Mouse (Mus musculus) stomach, embryonic 16.5 days (tissue): ENCODE data around the gene Cdh1. TPM values are rescaled to one million over a fixed set of nuclear protein-coding genes. Genes with fewer than 3 reads are reported as not detected.

Source experiments
- ATAC-seq: fragments of 200-750 bp; cut with Nextera tagmentation; 2 replicates; pipeline ENCODE4 v1.8.0; 2017; ENCODE audit warnings: moderate number of reproducible peaks, moderate TSS enrichment; ENCODE audit not compliant: insufficient read depth, low FRiP score
- H3K27ac ChIP-seq: fragments of 300-500 bp; sonication (generic); 2 replicates; pipeline ENCODE4 v1.5.1; 2014; ENCODE audit warnings: low read length
- H3K27me3 ChIP-seq: fragments of 300-500 bp; sonication (generic); 2 replicates; pipeline ENCODE4 v1.6.1; 2014; ENCODE audit warnings: low read length, control low read depth, mixed read lengths; ENCODE audit not compliant: control insufficient read depth, insufficient read depth
- H3K36me3 ChIP-seq: fragments of 300-500 bp; sonication (generic); 2 replicates; pipeline ENCODE4 v1.6.1; 2014; ENCODE audit warnings: low read length; ENCODE audit not compliant: control insufficient read depth, insufficient read depth
- H3K4me1 ChIP-seq: fragments of 300-500 bp; sonication (generic); 2 replicates; pipeline ENCODE4 v1.6.1; 2014; ENCODE audit warnings: low read length, control low read depth, mixed read lengths; ENCODE audit not compliant: control insufficient read depth, insufficient read depth
- H3K4me2 ChIP-seq: fragments of 300-500 bp; sonication (generic); 2 replicates; pipeline ENCODE4 v1.6.1; 2014; ENCODE audit warnings: low read depth, low read length, mixed read lengths
- H3K4me3 ChIP-seq: fragments of 300-500 bp; sonication (generic); replicated peaks from 2 replicates; pipeline ENCODE4 v1.5.1; 2014; ENCODE audit warnings: mild to moderate bottlenecking, low read length
- H3K9ac ChIP-seq: fragments of 300-500 bp; sonication (generic); 2 replicates; pipeline ENCODE4 v1.6.1; 2014; ENCODE audit warnings: low read length
- H3K9me3 ChIP-seq: fragments of 300-500 bp; sonication (generic); replicated peaks from 2 replicates; pipeline ENCODE4 v1.6.1; 2016; ENCODE audit warnings: low read length, control low read depth; ENCODE audit not compliant: control insufficient read depth
- WGBS: fragments of 180-500 bp; shearing (Covaris S2); extraction: QIAGEN DNeasy Blood & Tissue Kit; methylation state at CpG from one replicate; pipeline ENCODE4 v1.1.7; 2014; 5-methylcytosine and 5-hydroxymethylcytosine counted together
- polyA plus RNA-seq: library from polyadenylated mRNA; unstranded; fragments of >200 nt; fragmentation: Nextera tagmentation; extraction: Ambion mirVana; gene quantifications from 2 replicates; pipeline ENCODE4 v1.2.1, GENCODE M21; 2015

Gene Cdh1
- polyA plus RNA-seq, 1 experiment from 2014 or later: 215 TPM

- Histone ChIP-seq H3K4me3 (no peak overlapping the region), H3K9ac (no peak overlapping the region), H3K4me2 (no peak overlapping the region), H3K36me3 (no peaks in the 10 kb centered on the region), H3K27ac (no peak overlapping the region), H3K9me3 (no peaks in the 10 kb centered on the region), H3K4me1 (peaks cover 5% of the 10 kb centered on the region; the same call in 1 of the 2 replicates), H3K27me3 (no peaks in the 10 kb centered on the region)
- WGBS: 3% methylated on average over 4 of the region's 4 CpGs
- no peak for ATAC-seq
Observed at GRCm38 (mm10) chr8:106687479-106687878, 84.3 kb downstream of the Cdh1 start.

DNA sequence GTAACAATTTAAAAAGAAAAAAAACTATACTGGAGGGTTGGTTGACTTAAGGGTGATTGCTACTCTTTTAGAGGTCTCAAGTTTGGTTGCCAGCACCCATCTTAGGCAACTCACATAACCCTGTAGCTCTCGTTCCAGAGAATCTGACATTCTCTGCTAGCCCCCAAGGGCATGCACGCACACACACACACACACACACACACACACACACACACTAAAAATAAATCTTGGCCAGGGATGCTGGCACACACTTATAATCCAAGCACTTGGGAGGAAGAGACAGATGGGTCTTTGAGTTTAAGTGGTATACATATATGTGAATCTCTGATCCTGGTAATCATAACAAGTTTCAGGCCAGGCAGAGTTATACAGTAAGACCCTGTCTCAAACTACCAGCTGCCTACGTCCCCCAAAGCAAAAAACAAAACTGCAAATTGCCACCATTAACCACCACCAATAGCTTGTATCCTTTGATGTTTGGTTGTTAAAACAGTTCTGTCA, 94.6 kb downstream of the Cdh1 start:
- Histone ChIP-seq H3K27ac (no peak overlapping the region), H3K4me2 (no peak overlapping the region), H3K4me1 (no peaks in the 10 kb centered on the region), H3K4me3 (no peak overlapping the region), H3K9me3 (no peaks in the 10 kb centered on the region), H3K9ac (no peak overlapping the region), H3K27me3 (no peaks in the 10 kb centered on the region), H3K36me3 (0 out of 2 replicates have a peak, but pooled peaks cover 3% of the 10 kb centered on the region)
- ATAC-seq: no peak
- WGBS: 78% methylated on average over 3 of the region's 3 CpGs

GRCm38 (mm10) chr8:106699588-106699987, 96.4 kb downstream of the Cdh1 start:
- Histone ChIP-seq H3K4me3 (no peak overlapping the region), H3K9me3 (no peaks in the 10 kb centered on the region), H3K27ac (no peak overlapping the region), H3K4me2 (no peak overlapping the region), H3K36me3 (0 out of 2 replicates have a peak, but pooled peaks cover 3% of the 10 kb centered on the region), H3K9ac (no peak overlapping the region), H3K4me1 (peaks cover 6% of the 10 kb centered on the region; the same call in 1 of the 2 replicates), H3K27me3 (no peaks in the 10 kb centered on the region)
- ATAC-seq: no peak
- 75% methylated on average over 5 of the region's 5 CpGs for WGBS

DNA sequence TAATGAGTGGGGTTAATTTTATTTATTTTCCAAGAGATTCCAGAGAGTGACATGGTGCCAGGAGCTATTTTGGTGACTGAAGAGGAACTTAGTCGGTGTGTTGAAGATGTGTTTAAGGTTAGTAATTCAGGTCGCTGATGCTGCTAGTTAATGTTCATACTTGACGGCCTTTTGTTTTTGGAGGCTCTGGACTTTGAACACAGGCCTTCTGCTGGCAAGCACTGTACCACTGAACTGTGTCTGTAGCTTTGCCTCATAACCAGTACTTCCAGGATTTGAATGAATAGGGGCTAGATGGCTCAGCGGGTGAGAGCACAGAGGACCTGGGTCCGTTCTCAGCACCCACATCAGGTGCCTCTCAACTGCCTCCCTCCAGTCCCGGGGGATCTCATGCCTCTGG, 97.0 kb downstream of the Cdh1 start:
- H3K27ac ChIP-seq: no peak overlapping the region
- no peaks in the 10 kb centered on the region for H3K9me3 ChIP-seq
- H3K36me3 ChIP-seq: 0 out of 2 replicates have a peak, but pooled peaks cover 3% of the 10 kb centered on the region
- no peaks in the 10 kb centered on the region for H3K27me3 ChIP-seq
- H3K4me2 ChIP-seq: no peak overlapping the region
- no peak overlapping the region for H3K9ac ChIP-seq
- WGBS: 96% methylated on average over 6 of the region's 6 CpGs
- no peak for ATAC-seq
- H3K4me1 ChIP-seq: peaks cover 7% of the 10 kb centered on the region; the same call in 1 of the 2 replicates
- H3K4me3 ChIP-seq: no peak overlapping the region

DNA sequence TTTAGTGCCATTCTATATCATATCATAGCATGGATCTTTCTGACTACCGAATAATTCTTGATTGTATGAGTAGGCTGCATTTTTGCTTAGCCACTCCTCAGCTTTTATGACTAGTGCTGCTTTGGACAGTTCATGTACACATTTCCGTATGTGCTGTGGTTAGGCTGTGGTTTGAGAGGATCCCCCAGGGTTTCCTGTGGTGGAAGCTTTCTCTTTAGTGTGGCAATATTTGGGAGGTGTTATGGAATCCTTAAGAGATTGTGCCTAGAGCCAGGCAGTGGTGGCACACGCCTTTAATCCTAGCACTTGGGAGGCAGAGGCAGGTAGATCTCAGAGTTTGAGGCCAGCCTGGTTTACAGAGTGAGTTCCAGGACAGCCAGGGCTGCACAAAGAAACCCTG, 98.2 kb downstream of the Cdh1 start:
- Histone ChIP-seq H3K27ac (no peak overlapping the region), H3K27me3 (no peaks in the 10 kb centered on the region), H3K36me3 (no peaks in the 10 kb centered on the region), H3K4me2 (no peak overlapping the region), H3K9ac (no peak overlapping the region), H3K9me3 (no peaks in the 10 kb centered on the region), H3K4me3 (no peak overlapping the region), H3K4me1 (peaks cover 7% of the 10 kb centered on the region; the same call in 1 of the 2 replicates)
- no peak for ATAC-seq
- 83% methylated on average over 3 of the region's 3 CpGs for WGBS

DNA sequence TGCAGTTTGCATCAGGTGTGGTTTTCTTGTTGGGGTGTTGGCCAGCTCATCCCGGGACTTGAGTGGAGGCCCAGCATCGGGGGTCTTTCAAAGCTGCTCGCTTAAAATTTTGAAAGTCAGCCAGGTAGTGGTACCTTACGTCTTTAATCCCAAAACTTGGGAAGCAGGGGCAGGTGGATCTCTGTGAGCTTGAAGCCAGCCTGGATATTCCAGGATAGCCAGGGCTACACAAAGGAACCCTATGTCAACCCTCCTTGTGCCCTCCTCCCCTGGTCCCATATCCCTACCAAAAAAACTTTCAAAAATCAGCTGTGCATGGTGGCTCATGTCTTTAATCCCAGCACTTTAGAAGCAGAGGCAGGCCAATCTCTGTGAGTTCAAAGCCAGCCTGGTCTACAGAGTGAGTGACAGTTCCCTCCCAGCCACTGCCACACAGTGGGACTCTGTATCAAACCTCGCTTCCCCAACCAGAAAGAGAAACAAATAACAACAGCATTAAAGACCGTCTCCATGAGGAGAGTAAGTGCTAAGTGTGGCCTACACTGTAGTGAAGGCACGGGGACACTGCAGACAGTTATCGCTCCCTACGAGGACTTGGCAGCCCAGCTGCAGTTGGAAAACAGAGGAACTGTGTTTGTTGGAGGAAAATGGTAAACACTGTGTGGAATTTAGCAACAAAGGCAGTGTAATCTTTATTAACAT, 101.2 kb downstream of the Cdh1 start:
- no peaks in the 10 kb centered on the region for H3K27me3 ChIP-seq
- H3K4me3 ChIP-seq: no peak overlapping the region
- ATAC-seq: peak; percentile 62
- no peaks in the 10 kb centered on the region for H3K36me3 ChIP-seq
- H3K9me3 ChIP-seq: no peaks in the 10 kb centered on the region
- no peak overlapping the region for H3K9ac ChIP-seq
- peaks cover 7% of the 10 kb centered on the region; the same call in 1 of the 2 replicates for H3K4me1 ChIP-seq
- peak overlapping the region; percentile 87 for H3K27ac ChIP-seq
- 67% methylated on average over 9 of the region's 9 CpGs for WGBS
- H3K4me2 ChIP-seq: peak overlapping the region; percentile 5; the same call in 1 of the 2 replicates

- H3K4me3 ChIP-seq: no peak overlapping the region
- peaks cover 7% of the 10 kb centered on the region; the same call in 1 of the 2 replicates for H3K4me1 ChIP-seq
- H3K27me3 ChIP-seq: no peaks in the 10 kb centered on the region
- peak overlapping the region; percentile 5; the same call in 1 of the 2 replicates for H3K4me2 ChIP-seq
- H3K36me3 ChIP-seq: no peaks in the 10 kb centered on the region
- peak; percentile 90 for ATAC-seq
- peak overlapping the region; percentile 87 for H3K27ac ChIP-seq
- no peaks in the 10 kb centered on the region for H3K9me3 ChIP-seq
- H3K9ac ChIP-seq: no peak overlapping the region
- WGBS: 37% methylated on average over 9 of the region's 9 CpGs
Observed at GRCm38 (mm10) chr8:106704901-106705321, 101.8 kb downstream of the Cdh1 start.

DNA sequence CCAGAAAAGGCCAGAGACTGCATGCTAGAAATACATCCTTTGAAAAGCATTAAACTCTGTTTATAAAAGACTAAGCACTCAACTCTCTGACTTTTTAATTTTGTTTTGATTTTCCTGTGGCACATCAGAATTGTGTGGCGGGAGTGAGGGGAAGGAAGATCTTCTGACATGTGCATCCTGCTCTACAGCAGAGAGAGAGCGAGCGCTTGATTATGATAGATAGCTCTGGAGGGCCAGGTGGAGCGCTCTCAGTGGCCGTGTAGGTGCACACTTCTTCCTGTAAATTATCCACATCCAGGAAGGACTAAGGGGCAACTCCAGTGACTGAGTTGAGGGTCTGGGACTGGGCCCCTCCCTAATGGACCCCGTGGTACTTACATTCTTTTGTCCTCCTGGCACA, 103.0 kb downstream of the Cdh1 start:
- no peaks in the 10 kb centered on the region for H3K36me3 ChIP-seq
- H3K4me3 ChIP-seq: no peak overlapping the region
- WGBS: 63% methylated on average over 6 of the region's 6 CpGs
- no peak overlapping the region for H3K4me2 ChIP-seq
- H3K27me3 ChIP-seq: no peaks in the 10 kb centered on the region
- peak overlapping the region; percentile 87 for H3K27ac ChIP-seq
- 0 out of 2 replicates have a peak overlapping the region, but pooled peaks have one; percentile 18 for H3K9ac ChIP-seq
- no peaks in the 10 kb centered on the region for H3K9me3 ChIP-seq
- peaks cover 7% of the 10 kb centered on the region; the same call in 1 of the 2 replicates for H3K4me1 ChIP-seq
- ATAC-seq: no peak

GRCm38 (mm10) chr8:106710002-106710401, 106.9 kb downstream of the Cdh1 start:
- ATAC-seq: no peak
- no peaks in the 10 kb centered on the region for H3K27me3 ChIP-seq
- no peak overlapping the region for H3K4me3 ChIP-seq
- H3K4me1 ChIP-seq: no peaks in the 10 kb centered on the region
- H3K4me2 ChIP-seq: no peak overlapping the region
- no peaks in the 10 kb centered on the region for H3K36me3 ChIP-seq
- H3K9me3 ChIP-seq: no peaks in the 10 kb centered on the region
- 92% methylated on average over 2 of the region's 2 CpGs for WGBS
- no peak overlapping the region for H3K9ac ChIP-seq
- H3K27ac ChIP-seq: no peak overlapping the region
